Mouse (Mus musculus): ENCODE measurements around the gene 4933434E20Rik. TPM values are rescaled to one million over a fixed set of nuclear protein-coding genes. Genes with fewer than 3 reads are reported as not detected.

The 4933434E20Rik gene
- total and polyA plus RNA-seq, 3 experiments, result 89.5 to 133 (median 102) TPM

DNA sequence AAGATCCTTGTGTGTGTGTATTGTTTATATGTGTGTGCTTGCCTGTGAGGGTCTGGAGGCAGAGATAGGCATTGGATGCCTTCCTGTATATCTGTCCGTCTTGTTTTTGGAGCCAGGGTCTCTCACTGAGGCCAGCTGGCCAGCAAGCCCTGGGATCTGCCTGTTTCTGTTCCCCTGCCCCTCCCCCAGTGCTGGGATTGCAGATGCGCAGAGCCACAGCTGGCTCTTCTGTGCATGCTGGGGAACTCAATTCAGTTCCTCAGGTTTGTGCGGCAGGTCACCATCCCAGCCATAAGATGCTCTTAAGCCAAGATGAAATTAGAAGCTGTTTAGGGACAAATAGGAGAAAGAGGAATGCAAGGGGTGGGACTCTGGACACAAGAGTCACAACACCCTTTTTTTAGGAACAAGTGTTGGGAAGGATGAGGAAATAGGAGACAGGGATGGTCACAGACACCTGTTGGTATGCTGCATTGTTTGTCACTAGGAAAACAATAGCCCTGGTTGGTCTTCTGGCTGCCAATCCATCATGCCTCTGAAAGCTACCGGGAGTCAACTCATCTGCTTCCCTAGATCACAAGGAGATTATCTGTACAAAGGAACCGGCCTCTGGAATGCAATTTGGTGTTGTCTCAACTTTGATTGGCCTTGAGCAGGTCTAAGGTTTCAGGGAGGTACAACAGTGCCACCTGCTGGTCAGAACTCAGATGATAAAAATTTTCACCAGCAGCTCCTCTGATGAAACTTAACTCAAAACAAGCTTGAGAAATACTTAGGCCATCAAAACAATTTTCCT is 25.7 kb downstream of the 4933434E20Rik start:
- peak; percentile 28; the same call in 1 of the 2 replicates for TF ChIP-seq MEF2A (IDR thresholded peaks at IDR 0.05; ENCODE audit: borderline replicate concordance, low read depth, low read length)
- TF ChIP-seq JUND (conservative IDR thresholded peaks at IDR 0.05; ENCODE audit: low read depth, low read length), result 0 out of 2 replicates have a peak, but pooled peaks have one; percentile 26
- no peak for TF ChIP-seq JUN (IDR thresholded peaks at IDR 0.05; ENCODE audit: insufficient read depth, low read depth, low read length)
- TF ChIP-seq ZMIZ1 (IDR thresholded peaks at IDR 0.05; ENCODE audit: low read depth, low read length), result no peak
- peak; percentile 61; the same call in 1 of the 2 replicates for TF ChIP-seq MYC (IDR thresholded peaks at IDR 0.05; ENCODE audit: low read depth, low read length)
- no peak for TF ChIP-seq POLR2A (IDR thresholded peaks at IDR 0.05; ENCODE audit: low read depth, low read length)
- TF ChIP-seq ZNF384 (IDR thresholded peaks at IDR 0.05; ENCODE audit: low read depth, low read length), result peak; percentile 59; the same call in 1 of the 2 replicates
- TF ChIP-seq POLR2AphosphoS2 (IDR thresholded peaks at IDR 0.05; ENCODE audit: low read depth, low read length), result no peak
- TF ChIP-seq E2F4 (IDR thresholded peaks at IDR 0.05; ENCODE audit: insufficient replicate concordance, low read depth, low read length), result peak; percentile 55; the same call in 1 of the 2 replicates
- TF ChIP-seq SIN3A (IDR thresholded peaks at IDR 0.05; ENCODE audit: low read length), result peak; percentile 42; the same call in 1 of the 2 replicates
- no peak for TF ChIP-seq TCF12 (IDR thresholded peaks at IDR 0.05; ENCODE audit: low read depth, low read length)
- TF ChIP-seq NRF1 (IDR thresholded peaks at IDR 0.05; ENCODE audit: low read depth, low read length), result no peak
- no peak for TF ChIP-seq EP300 (IDR thresholded peaks at IDR 0.05; ENCODE audit: low read length)
- no peak for TF ChIP-seq UBTF (IDR thresholded peaks at IDR 0.05; ENCODE audit: low read depth, low read length)
- no peak for TF ChIP-seq CHD2 (IDR thresholded peaks at IDR 0.05; ENCODE audit: low read length)
- 0 out of 2 replicates have a peak, but pooled peaks have one; percentile 40 for TF ChIP-seq MXI1 (IDR thresholded peaks at IDR 0.05; ENCODE audit: low read depth, low read length)
- TF ChIP-seq RAD21 (IDR thresholded peaks at IDR 0.05; ENCODE audit: low read depth, low read length), result peak; percentile 90
- peak; percentile 70 for TF ChIP-seq SMC3 (IDR thresholded peaks at IDR 0.05; ENCODE audit: low read depth, low read length)
- TF ChIP-seq ELF1 (IDR thresholded peaks at IDR 0.05; ENCODE audit: low read depth, low read length), result peak; percentile 36; the same call in 1 of the 2 replicates
- TF ChIP-seq IRF4 (IDR thresholded peaks at IDR 0.05; ENCODE audit: low read depth, low read length), result peak; percentile 38; the same call in 1 of the 2 replicates
- TF ChIP-seq CTCF (conservative IDR thresholded peaks at IDR 0.05 in 1 of 2, IDR thresholded peaks at IDR 0.05 in 1 of 2; ENCODE audit: low read depth in 2 of 2, low read length in 2 of 2), result peak; percentile 81 to 90
- peak; percentile 38; the same call in 1 of the 2 replicates for TF ChIP-seq NELFE (IDR thresholded peaks at IDR 0.05; ENCODE audit: low read depth, low read length)
- no peaks in the 10 kb centered on the region for H3K27me3 ChIP-seq (replicated peaks)
- DNase-seq (ENCODE audit: extremely low read depth), result peak; percentile 86
- H3K36me3 ChIP-seq (replicated peaks in 1 of 2; ENCODE audit: control insufficient read depth in 1 of 2, insufficient read depth in 1 of 2, low read length in 1 of 2), result peaks cover 0 to under 1% of the 10 kb centered on the region in 2 experiments
- H3K9ac ChIP-seq (ENCODE audit: insufficient read depth, low read depth), result no peak overlapping the region
- H3K4me2 ChIP-seq (ENCODE audit: insufficient read depth, low read depth, poor library complexity, severe bottlenecking), result no peak overlapping the region
- no peaks in the 10 kb centered on the region for H3K9me3 ChIP-seq (replicated peaks; ENCODE audit: low read length)
- H3K4me3 ChIP-seq (replicated peaks in 1 of 3; ENCODE audit: low read depth in 2 of 3, low read length in 2 of 3, poor library complexity in 1 of 3), result no peak overlapping the region
- in situ Hi-C loops (cut with MboI; ENCODE audit: low pct_ligation_motif_present, low pct_unique_long_range_greater_than_20kb, low sequenced_read_pairs) (loop anchor here (10.0 kb wide), 2 partner anchors 112 to 282 kb away; partner anchors contain the start of gene Atp8b2), dilution Hi-C loops (cut with MboI; ENCODE audit: extremely low pct_ligation_motif_present, extremely low pct_unique_long_range_greater_than_20kb, low sequenced_read_pairs) (no loop called here)
- no peak overlapping the region for H3K27ac ChIP-seq (ENCODE audit: insufficient read depth, low read depth)
- H3K4me1 ChIP-seq (ENCODE audit: control insufficient read depth in 1 of 2, insufficient read depth in 2 of 2), result peaks cover 4 to 28% of the 10 kb centered on the region in 2 experiments
- H3K79me2 ChIP-seq (replicated peaks; ENCODE audit: control insufficient read depth, extremely low read depth, insufficient read depth, poor library complexity, severe bottlenecking), result peaks cover 18% of the 10 kb centered on the region
